In the genomic region with DNA sequence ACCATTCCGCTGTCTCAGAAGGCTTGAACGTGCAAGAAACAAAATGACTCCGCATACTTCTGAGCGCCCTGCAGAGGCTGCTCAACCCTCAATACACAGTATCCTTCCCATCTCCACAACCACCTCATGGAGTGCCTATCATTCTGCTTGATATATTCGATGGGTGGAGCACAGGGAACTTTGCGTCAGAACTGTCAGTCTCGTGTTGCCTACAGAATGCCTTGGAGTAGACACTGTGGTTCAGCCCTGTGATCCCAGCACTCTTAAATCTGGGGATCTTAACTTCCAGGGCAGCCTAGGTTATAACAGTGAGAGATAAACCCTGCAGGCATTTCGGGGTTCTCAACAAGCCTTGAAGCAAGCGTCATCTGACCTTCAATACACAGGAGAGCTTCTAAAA, we compare ENCODE assay signal across 8 mouse cellular contexts. TPM values are rescaled to one million over a fixed set of nuclear protein-coding genes. Genes with fewer than 3 reads are reported as not detected.
DNase-seq lines count a peak whose midpoint lies in the region; ATAC-seq and TF ChIP-seq lines count a peak whose summit lies in the region.

No protein-coding gene starts in this region.

- TF ChIP-seq CTCF in forebrain, postnatal 0 days (IDR thresholded peaks at IDR 0.05; ENCODE audit: low read depth) = no peak

- ATAC-seq in forebrain, postnatal 0 days = no peak
- ATAC-seq in megakaryocyte-erythroid progenitor cell, adult 5-6 weeks (replicated peaks; ENCODE audit: low FRiP score, low TSS enrichment, poor library complexity, severe bottlenecking) = peak; percentile 42
- ATAC-seq in cerebellum, adult (ENCODE audit: insufficient number of reproducible peaks, low FRiP score, low TSS enrichment) = no peak

- peaks cover 10% of the 10 kb centered on the region for H3K4me1 ChIP-seq in forebrain, postnatal 0 days (ENCODE audit: insufficient read depth)

- H3K4me2 ChIP-seq in forebrain, postnatal 0 days (ENCODE audit: low read depth) = peak overlapping the region; percentile 65

- H3K36me3 ChIP-seq in forebrain, postnatal 0 days (ENCODE audit: insufficient read depth) = no peaks in the 10 kb centered on the region

- H3K27ac ChIP-seq in forebrain, postnatal 0 days (ENCODE audit: low read depth, low read length) = no peak overlapping the region

- peak overlapping the region; percentile 79 for H3K9ac ChIP-seq in forebrain, postnatal 0 days

- intact Hi-C loops in gastrocnemius, postnatal 14 days (cut with DNase I; ENCODE audit: low total_unique reads) = no loop called here

- peak; percentile 17 for DNase-seq in layer of hippocampus, adult 11-12 months (ENCODE audit: low spot score)
- DNase-seq in layer of hippocampus, adult 9-10 months (ENCODE audit: low spot score) = no peak
- peak; percentile 63 for DNase-seq in brain, adult 2 months (ENCODE audit: low read depth, low spot score)
- peak; percentile 10 for DNase-seq in forebrain, postnatal 0 days
- DNase-seq in gastrocnemius, postnatal 14 days = no peak
- DNase-seq in embryo, embryonic 11 days = no peak

- no peaks in the 10 kb centered on the region for H3K9me3 ChIP-seq in forebrain, postnatal 0 days (ENCODE audit: low read length)

- no peaks in the 10 kb centered on the region for H3K27me3 ChIP-seq in forebrain, postnatal 0 days (ENCODE audit: insufficient read depth, low read length)

- peak overlapping the region; percentile 86 for H3K4me3 ChIP-seq in forebrain, postnatal 0 days (ENCODE audit: low read depth, low read length)

- 59% methylated on average over 9 of the region's 9 CpGs for WGBS in forebrain, postnatal 0 days

RNA-seq across cellular contexts. Expression of a gene that starts 1.1 kb away (rescaled TPM):
- 50.3 and 56.2 TPM in 2 replicates for total RNA-seq in forebrain, postnatal 0 days (2014; rRNA removed)
- 55.3 and 58.7 TPM in 2 replicates for polyA plus RNA-seq in forebrain, postnatal 0 days (2015; fragmentation: Nextera tagmentation; extraction: Ambion mirVana)
- total RNA-seq in megakaryocyte-erythroid progenitor cell, adult 5-6 weeks (2014; fragmentation: Nextera tagmentation) = 28.8 and 40.9 TPM in 2 replicates
- total RNA-seq in megakaryocyte-erythroid progenitor cell, adult 5-6 weeks (2017) = 22.5 and 24.9 TPM in 2 replicates
- 10 to 100 TPM; 47.4 to 65.3 TPM for total RNA-seq in gastrocnemius, postnatal 14 days (2021)

RNA-seq across cellular contexts. Expression of a gene that starts 52.5 kb away (rescaled TPM):
- total RNA-seq in forebrain, postnatal 0 days (2014; rRNA removed) = 20.8 and 29.3 TPM in 2 replicates
- 36.8 and 37.7 TPM in 2 replicates for polyA plus RNA-seq in forebrain, postnatal 0 days (2015; fragmentation: Nextera tagmentation; extraction: Ambion mirVana)
- 0.64 TPM in 1 of 2 replicates, not detected in the other for total RNA-seq in megakaryocyte-erythroid progenitor cell, adult 5-6 weeks (2014; fragmentation: Nextera tagmentation)
- total RNA-seq in megakaryocyte-erythroid progenitor cell, adult 5-6 weeks (2017) = 0.85 and 0.88 TPM in 2 replicates
- total RNA-seq in gastrocnemius, postnatal 14 days (2021) = 10 to 100 TPM; 15.7 to 39.9 TPM

Comparison
In these comparisons a context has a peak if more than half of its experiments do, and no peak if none do; other contexts are left out.
1. DNase-seq: peak in layer of hippocampus, adult 11-12 months (single experiment), brain, adult 2 months (single experiment) and forebrain, postnatal 0 days (single experiment); none in layer of hippocampus, adult 9-10 months (single experiment), gastrocnemius, postnatal 14 days (single experiment) and embryo, embryonic 11 days (single experiment).
2. RNA of a gene that starts 52.5 kb away (total RNA-seq): 15.7 to 39.9 TPM in gastrocnemius, postnatal 14 days and 20.8 to 29.3 TPM in forebrain, postnatal 0 days; 0.64 to 0.88 TPM in megakaryocyte-erythroid progenitor cell, adult 5-6 weeks; every median in the first group is over 4 times any median in the second.